Mouse (Mus musculus) left cerebral cortex, postnatal 14 days (tissue): ENCODE measurements around the gene Cdc6. TPM values are rescaled to one million over a fixed set of nuclear protein-coding genes. Genes with fewer than 3 reads are reported as not detected.
A peak's percentile ranks its signal among the peaks of the same experiment; 100 is the strongest.

ENCODE experiments used
- DNase-seq, 2 experiments: peaks; one replicate each; pipeline ENCODE4 v3.0.0; 2021 to 2022; ENCODE audit warnings: low spot score in 2 of 2, mixed read lengths in 1 of 2
- intact Hi-C: fragments of 180-260 bp; cut with DNase I; formaldehyde crosslinking; loops from one replicate; pipeline ENCODE4 v1.15.1; 2025
- total RNA-seq, 2 experiments: library from RNA; stranded (reverse); gene quantifications; 2 replicates each; pipeline ENCODE4 v1.2.3; 2021

Cdc6 gene
- total RNA-seq, 2 experiments from 2014 or later: 0.47 to 0.57 TPM

DNA sequence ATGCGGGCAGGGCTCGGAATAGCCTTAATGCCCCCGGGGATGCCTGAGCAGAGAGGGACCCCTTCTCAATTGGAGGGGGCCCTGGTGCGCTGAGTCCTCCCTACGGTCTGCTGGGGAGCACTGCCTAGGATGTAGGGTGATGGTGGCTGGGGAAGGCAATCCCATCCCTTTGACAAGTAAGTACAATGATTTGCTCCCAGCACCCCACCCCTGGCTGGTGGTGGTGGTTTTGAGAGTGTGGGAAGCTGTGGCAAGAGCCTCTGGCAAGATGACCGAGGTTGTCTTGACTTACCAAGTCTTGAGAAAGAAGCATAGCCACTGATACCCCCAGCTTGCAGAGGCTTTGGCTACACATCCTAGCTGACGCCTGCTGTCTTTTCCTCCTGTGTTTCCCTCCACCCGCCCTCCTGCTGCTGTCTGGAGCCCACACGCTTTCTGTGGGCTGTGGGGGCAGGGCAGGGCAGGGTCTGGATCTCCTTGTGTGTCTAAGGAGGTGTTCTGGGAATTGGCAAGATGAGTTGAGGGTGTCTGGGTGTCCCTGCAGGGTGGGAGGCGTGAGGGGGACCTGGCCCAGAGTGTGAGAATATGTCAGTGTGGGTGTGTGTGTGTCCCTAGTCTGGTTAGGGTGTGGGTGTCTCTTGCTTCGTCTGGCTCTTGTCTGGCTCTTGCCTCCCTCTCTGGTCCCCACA lies 32.5 kb downstream of the Cdc6 start:
- peak in 1 of 2 experiments; percentile 68 for DNase-seq
- intact Hi-C loops: no loop called here

- no peak for DNase-seq
- intact Hi-C loops: no loop called here
Measured at GRCm38 (mm10) chr11:98940776-98941175, 33.2 kb downstream of the Cdc6 start.

GRCm38 (mm10) chr11:98941341-98941825 lies 33.8 kb downstream of the Cdc6 start:
- intact Hi-C loops: no loop called here

GRCm38 (mm10) chr11:98941826-98942550 lies 34.4 kb downstream of the Cdc6 start:
- intact Hi-C loops: no loop called here
- DNase-seq: peak; percentile 62 to 73

More at GRCm38 (mm10) chr11:98941341-98941825, 33.8 kb downstream of the Cdc6 start:
- peak; percentile 78 to 84 for DNase-seq

GRCm38 (mm10) chr11:98942555-98942922 lies 34.9 kb downstream of the Cdc6 start:
- intact Hi-C loops: no loop called here
- DNase-seq: no peak

- intact Hi-C loops: no loop called here
- no peak for DNase-seq
Measured at GRCm38 (mm10) chr11:98942923-98943641, 35.5 kb downstream of the Cdc6 start.

DNA sequence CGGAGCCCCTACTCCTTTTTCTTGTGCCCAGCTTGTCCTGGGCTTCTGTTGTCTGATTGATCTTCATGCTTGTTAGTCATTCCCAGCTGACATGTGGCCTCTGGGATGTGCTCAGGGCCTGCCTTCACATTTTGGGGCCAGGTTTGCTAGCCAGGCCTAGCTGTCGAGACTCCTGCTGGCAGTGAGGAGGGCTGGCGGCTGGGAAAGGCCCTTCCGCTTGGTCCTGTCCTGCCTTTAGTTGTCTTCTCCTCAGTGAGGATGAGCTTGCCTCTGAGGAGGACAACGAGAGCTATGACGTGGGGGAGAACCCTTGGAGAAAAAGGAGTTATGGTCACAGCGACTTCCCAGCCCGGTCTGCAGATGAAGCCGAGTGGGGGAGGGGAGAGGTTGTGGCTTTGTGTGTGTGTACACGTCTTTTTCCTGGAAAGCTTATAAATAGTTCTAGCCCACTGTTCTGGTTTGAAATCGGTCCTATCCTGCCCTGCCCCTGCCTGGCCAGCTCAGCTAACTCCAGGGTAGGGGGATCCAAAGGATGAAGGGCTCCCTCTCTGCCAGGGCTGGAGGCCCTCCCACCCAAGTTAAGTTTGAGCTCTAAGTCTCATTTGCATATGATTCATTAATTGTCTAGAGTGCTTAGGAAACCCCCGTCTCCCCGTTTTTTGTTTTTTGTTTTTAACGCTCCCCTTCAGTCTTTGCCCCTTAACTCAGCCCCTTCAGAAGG lies 36.3 kb downstream of the Cdc6 start:
- DNase-seq: no peak
- intact Hi-C loops: no loop called here

- intact Hi-C loops: no loop called here
Measured at GRCm38 (mm10) chr11:98944897-98945604, 37.5 kb downstream of the Cdc6 start.

DNA sequence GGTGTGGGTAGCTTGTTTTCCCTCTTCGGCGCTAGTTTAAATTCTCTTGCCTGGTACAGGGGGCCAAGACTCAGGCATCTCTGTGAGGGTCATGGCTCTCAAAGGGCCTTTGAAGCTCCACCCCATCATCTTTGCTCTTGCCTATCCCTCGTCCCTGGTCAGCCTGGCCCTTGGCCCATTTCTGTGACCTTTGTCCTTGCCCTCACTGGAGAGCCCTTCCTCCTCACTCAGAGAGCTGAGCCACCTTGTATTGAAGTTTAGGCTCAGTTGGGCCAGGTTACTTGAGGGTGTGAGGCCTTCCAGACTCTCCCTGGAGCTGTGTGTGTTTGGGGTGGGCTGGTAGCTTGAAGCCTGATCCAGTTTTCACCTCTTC lies 38.0 kb downstream of the Cdc6 start:
- no peak for DNase-seq
- intact Hi-C loops: no loop called here

More at GRCm38 (mm10) chr11:98944897-98945604, 37.5 kb downstream of the Cdc6 start:
- DNase-seq: no peak

DNA sequence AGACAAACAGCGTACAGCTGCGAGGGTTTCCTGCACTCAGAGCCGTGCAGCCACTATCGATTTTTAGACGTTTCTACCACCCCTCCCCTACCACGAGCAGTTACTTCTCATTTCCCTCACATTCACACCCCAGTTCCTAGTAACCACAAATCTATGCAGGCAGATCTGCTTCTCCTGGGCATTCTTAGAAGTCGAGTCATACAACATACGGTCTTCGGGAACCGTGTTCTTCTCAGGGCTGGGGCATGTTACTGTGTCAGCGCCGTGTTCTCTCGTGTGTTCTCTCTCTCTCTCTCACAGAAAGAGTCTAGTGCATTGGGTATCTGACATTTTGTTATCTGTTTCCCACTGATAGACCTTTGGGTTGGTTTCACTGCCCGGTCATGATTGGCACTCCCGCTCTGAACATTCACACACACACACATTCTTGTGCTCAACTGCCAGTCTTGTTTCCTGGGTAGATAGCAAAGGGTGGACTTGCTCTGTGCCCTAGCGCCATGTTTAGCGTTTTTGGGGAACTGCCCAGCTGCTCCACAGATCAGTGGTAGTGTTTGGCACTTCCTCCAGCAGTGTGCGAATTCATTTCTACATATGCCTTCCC lies 40.5 kb downstream of the Cdc6 start:
- intact Hi-C loops: no loop called here
- DNase-seq: no peak

GRCm38 (mm10) chr11:98949242-98949957 lies 41.8 kb downstream of the Cdc6 start:
- intact Hi-C loops: no loop called here
- DNase-seq: no peak

- DNase-seq: no peak
- intact Hi-C loops: no loop called here
Measured at GRCm38 (mm10) chr11:98949958-98950460, 42.4 kb downstream of the Cdc6 start.

DNA sequence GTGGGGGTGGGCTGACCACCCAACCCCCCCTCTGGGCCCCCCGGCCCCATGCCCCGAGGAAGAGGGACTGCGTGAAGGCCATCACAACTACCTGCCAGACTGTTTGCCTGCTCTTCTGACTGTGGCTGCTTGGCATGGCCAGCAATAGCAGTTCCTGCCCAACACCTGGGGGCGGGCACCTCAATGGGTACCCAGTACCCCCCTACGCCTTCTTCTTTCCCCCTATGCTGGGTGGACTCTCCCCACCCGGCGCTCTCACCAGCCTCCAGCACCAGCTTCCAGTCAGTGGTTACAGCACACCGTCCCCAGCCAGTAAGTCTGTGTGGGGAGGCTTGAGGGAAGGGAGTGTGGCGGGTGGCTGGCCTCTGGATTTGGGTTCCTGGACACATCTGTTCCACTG lies 42.9 kb downstream of the Cdc6 start:
- intact Hi-C loops: no loop called here

GRCm38 (mm10) chr11:98951026-98951906 lies 43.7 kb downstream of the Cdc6 start:
- intact Hi-C loops: no loop called here
- DNase-seq: peak in 1 of 2 experiments; percentile 61

More for the DNA sequence above, 42.9 kb downstream of the Cdc6 start:
- no peak for DNase-seq

GRCm38 (mm10) chr11:98952111-98952510 lies 44.5 kb downstream of the Cdc6 start:
- DNase-seq: no peak
- intact Hi-C loops: no loop called here

DNA sequence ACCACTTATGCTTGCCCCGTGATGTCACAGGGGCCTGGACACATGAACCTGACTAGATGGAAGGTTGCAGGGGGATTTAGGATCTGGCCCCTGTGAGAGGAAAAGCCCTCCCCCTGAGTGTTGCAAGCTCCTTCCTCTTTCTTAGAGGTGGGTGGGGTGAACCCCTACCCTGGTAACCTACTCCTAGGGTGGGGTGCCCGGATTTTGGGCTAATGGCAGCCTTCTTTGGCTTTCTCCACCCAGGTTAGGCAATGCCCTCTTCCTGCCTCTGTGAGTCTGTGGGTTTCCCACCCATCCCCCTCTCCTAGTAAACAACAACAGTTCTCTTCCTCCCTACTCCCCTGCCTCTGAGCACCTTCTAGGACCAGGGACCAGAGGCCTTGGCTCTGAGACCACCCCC lies 45.1 kb downstream of the Cdc6 start:
- intact Hi-C loops: no loop called here
- DNase-seq: no peak

GRCm38 (mm10) chr11:98953361-98953760 lies 45.8 kb downstream of the Cdc6 start:
- intact Hi-C loops: no loop called here
- no peak for DNase-seq
